Mouse (Mus musculus): ENCODE measurements around the gene Cacnb1.

Gene Cacnb1

DNA sequence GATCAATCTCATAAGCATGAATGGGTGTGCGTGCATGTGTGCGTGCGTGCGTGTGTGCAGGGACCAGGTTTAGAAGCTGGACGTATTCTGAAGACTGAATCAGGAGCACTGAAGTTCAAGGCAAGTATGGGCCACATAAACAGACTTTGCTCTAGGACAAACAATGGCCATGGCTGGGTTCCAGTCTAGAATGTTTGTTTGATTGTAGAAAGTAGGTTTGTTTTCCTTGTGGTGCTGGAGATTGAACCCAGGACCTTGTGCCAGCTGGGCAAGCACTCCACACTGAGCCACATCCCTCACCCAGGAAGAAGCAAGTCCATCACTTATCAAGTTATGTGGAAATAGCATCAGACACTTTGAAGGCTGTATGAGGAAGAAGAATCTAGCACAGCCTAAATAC, 6.7 kb downstream of the Cacnb1 start:
- no peak for DNase-seq (ENCODE audit: extremely low spot score, low read depth, low spot score)

DNA sequence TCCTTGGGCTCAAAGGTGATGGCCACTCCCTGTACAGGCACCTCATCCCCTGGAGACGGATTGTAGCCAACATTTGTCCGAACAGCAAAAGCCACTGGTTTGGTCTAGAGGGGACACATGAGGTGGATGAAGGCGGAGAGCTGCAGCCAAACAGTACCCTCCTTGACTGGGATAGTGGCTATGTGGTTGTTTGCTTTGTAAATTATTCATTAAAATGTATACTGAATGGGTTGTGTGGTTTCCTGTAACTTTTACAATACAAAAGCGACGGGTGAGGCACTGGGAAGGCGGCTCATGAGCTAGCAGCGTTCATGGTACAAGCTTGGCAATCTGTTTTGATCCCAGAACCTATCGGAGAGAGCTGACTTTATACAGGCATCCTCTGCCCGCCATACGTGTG, 10.0 kb downstream of the Cacnb1 start:
- no peak for DNase-seq (ENCODE audit: extremely low spot score, low read depth, low spot score)

DNA sequence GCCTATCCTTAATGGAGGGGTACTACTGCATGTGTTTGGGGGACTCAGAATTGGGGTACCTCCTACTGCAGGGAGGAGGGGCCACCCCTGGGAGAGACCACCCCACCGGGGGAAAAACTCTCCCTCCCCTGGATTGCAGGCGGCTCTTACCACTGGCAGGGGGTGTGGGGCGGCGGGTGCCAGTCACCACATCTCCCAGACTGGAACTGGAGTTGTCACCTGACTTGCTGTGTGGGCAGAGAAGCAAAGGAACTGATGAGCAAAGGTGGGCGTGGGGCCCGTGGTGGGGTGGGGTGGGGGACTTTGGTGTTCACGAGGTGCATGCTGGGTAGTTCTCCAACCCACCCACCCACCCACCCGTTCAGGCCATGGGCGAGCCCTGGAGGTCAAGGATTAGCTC, 11.1 kb downstream of the Cacnb1 start:
- no peak for DNase-seq (ENCODE audit: extremely low spot score, low read depth, low spot score)

DNA sequence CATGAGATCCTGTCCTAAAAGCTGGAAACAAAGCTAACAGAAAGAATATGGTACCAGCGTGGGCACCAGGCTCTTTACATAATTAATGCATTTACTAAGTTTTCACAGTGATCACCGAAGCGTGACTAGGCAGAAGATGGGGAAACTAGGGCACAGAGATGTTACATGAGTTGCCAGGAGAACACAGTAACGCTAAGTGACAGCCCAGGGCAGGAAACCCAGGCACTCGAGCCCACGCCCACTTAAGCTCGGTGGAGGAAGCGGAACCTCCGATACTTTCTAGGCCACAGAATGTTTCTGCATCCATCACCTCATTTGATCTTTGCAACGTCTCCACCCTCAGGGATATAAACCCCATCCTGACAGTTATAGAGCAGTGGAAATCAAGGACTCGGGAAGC, 14.7 kb downstream of the Cacnb1 start:
- no peak for DNase-seq (ENCODE audit: extremely low spot score, low read depth, low spot score)

DNA sequence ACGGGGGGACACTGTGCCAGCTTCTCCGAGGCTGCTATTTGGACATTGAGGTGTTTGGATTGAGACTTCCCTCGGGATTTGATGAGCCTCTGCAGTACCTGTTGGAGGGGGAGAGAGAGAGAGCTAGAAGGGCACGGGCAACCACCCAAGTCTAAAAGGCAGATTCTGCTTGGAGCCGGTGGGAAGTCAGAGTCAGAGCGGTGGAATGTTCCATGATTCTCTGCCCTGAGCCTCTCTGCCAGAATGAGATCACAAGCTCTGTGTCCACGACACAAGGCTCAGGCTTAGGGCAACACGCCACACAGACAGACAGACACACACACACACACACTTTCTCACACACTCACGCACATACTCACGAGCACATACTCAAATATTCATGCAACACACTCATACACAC, 17.1 kb downstream of the Cacnb1 start:
- DNase-seq (ENCODE audit: extremely low spot score, low read depth, low spot score), result no peak

DNA sequence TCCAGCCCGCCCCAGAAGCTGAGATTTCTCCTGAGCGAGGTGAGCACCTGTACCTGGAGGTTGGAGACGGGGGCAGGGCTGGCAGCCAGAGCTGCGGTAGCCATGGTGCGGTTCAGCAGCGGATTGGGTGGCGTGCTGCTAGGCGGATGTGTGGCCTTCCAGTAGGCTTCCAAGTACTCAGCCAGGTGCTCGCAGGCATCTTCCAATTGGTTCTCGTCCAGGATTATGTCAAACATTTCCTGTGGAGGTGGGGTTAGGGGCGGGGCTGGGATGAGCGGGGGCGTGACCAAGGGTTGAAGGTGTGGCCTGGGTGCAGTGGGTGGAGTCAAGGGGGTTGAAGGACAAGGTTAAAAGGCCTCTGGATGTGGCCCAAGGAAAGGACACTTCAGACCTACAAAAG, 17.8 kb downstream of the Cacnb1 start:
- DNase-seq (ENCODE audit: extremely low spot score, low read depth, low spot score), result no peak

DNA sequence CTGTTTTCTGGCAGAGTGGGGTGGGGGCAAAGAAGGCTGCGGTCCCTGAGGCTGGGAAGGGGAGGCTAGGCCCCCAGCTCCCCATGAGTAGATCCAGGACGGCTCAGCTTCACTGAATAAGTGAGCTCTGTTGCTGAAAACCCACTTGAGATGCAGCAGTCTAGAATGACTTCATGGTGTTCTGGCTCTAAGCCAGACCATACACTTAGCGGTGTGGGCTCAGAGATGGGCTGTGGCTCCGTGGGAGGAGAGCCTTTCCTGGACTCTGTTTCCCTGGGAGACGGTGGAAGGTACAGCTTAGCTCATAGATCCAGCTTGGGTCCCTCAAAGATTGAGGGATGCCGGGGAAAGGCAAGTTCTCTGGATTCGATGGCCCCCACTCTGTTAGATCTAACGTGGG, 18.7 kb downstream of the Cacnb1 start:
- DNase-seq (ENCODE audit: extremely low spot score, low read depth, low spot score), result no peak

DNA sequence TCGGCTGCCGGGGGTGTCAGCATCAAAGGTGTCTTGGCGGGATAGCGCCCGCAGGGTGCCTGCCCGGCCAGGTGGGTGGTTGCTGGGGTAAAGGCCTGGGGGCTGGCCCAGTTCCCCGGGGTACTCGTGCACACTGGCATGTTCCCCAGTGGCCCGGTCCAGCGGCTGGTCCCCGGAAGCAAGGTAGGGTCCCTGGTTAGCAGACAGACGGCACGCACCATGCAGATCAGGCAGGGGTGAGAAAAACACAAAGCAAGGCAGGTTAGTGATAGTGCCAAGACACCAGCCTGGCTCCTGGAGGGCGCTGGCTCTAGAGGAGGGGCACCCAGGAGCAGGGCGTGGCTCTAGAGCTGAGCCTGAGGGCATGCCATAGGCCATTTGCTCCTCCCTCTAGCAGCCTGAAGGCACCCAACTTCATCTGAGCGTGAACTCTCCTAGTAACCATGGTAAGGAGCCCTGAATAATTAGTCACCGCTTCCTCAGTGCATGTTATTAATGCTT, 19.6 kb downstream of the Cacnb1 start:
- DNase-seq (ENCODE audit: extremely low spot score, low read depth, low spot score), result no peak

DNA sequence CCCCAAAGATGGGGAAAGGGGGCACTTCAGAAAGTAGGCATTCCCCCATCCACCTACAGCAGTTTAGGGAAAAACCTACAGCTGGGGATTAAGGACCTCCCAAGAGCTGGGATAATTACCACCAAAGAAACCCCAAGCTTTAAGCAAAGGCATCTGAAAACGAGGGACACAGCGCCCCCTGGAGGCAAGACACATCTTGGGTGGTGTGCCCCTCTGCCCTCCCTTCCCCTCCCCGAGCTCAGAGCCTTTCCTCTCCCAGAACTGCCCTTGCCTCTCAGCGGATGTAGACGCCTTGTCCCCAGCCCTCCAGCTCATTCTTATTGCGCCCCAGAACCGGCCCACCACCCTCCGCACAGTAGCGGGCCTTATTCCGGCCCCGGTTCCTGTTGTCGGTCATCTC, 20.2 kb downstream of the Cacnb1 start:
- peak; percentile 81 for DNase-seq (ENCODE audit: extremely low spot score, low read depth, low spot score)

DNA sequence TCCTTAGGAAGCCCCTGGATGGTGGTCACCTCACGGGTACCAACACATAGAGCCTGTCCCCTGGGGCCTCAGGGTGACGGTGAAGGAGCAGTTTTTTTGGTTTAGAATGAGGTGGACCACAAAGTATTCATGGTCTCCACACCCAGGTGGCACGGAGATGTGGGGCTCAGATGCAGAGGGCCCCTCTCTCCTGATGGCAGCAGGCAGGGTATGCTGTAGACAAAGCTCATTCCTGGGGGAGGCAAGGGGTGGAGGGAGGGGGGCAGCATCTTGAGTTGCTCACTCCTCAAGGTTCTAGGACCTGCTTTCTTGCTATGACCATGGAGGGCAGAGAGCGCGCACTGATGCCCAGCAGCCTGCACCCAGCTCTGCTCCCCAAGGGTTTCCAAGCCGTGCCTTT, 20.8 kb downstream of the Cacnb1 start:
- no peak for DNase-seq (ENCODE audit: extremely low spot score, low read depth, low spot score)

DNA sequence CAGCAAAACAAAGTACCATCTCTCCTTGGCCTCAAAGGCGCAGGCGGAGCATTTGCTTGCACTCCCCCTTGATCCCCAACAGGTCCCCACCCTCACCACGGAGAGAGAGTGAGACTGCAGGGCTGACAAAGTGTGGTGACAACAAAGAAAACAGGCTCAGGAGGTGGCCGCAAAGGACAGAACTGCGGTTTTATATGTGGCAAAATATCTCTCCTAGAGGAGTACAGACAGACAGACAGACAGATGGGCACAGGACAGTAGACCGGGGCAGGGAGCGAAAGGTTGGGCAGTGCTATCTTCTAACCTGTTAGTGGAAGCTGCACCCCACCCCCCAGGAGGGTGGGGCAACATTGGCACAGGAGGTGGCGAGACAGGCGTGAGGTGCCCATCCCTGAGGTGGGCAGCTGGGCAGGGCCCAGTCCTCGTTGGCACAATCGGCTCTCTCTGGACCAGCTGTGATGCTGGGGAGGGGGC, 21.4 kb downstream of the Cacnb1 start:
- no peak for DNase-seq (ENCODE audit: extremely low spot score, low read depth, low spot score)

DNA sequence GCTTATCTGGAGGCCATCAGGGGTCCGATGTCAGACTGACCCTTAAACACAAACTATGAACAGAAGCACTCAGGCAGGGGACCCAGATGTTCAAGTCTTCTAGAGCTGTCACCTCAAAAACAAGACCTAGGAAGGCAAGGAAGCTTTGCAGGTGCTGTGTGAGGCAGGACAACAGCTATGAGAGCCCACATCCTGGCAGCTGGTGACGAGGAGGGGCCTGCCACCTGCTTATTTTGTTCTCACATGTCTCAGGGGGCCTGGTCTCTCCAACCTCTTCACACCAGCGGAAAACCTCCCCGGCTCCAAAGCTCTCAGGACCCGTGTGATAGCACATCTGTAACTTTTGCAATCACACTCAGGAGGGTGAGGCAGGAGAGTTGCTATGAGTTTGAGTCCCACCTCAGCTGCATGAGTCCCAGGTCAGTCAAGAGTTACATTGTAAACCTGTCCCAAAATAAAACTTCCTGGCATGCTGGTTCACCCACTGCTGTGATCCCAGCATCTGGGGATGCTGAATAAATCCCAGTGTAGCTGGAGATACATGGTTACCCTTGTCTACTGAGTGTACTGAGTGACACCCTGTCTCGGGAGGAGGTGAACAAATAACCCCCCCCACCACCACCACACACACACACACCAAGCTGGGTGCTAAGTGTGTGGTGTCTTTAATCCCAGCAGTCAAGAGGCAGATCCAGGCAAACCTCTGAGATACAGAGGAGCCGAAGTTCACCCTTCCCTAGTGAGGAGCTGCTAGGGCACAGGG, 22.3 kb downstream of the Cacnb1 start:
- no peak for DNase-seq (ENCODE audit: extremely low spot score, low read depth, low spot score)

DNA sequence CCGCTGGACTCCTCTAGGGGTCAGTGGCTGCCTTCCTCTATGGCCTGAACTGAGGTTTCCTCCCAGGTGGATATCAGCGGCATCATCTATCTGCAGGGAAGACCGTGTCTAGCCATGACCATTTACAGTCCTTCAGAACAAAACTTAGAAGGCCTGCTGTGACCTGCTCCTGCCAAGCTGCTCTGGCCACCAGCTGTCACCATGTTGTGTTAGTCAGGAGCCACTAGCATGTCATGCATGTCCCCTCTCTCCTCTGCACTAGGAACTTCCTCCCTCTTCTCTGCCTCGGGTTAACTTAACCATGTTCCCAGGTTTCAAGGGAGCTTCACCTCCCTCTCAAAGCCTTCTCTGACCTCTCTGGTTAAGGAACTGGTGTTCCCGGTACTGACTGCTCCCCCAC, 23.1 kb downstream of the Cacnb1 start:
- no peak for DNase-seq (ENCODE audit: extremely low spot score, low read depth, low spot score)

DNA sequence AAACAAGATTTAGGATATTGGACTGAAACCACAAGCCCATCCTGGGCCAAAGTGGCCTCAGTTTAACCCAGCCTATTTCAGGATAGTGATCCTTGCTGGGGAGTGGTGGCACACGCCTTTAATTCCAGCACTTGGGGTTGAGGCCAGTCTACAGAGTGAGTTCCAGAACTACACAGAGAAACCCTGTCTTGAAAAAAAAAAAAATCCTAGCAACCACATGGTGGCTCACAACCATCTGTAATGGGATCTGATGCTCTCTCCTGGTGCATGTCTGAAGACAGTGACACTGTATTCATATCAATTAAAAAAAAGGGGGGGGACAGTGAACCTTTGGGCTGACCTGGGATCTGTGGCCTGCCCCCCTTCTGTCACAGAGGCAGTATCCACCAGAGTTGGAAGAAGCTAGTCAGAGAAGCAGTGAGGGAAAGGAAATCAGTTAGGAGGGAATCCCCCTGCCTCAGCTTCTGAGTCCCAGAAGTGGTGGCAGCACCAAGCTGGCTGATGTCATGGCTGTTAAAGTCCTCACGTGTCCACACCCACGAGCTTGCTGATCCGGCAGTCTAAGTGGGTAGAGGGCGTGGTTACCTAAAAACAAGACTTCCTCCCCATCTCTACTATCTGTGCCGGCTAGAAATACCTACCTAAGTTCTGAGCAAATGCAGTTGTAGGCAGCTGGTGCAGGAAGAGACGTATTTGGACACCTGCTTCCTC, 23.8 kb downstream of the Cacnb1 start:
- DNase-seq (ENCODE audit: extremely low spot score, low read depth, low spot score), result no peak

DNA sequence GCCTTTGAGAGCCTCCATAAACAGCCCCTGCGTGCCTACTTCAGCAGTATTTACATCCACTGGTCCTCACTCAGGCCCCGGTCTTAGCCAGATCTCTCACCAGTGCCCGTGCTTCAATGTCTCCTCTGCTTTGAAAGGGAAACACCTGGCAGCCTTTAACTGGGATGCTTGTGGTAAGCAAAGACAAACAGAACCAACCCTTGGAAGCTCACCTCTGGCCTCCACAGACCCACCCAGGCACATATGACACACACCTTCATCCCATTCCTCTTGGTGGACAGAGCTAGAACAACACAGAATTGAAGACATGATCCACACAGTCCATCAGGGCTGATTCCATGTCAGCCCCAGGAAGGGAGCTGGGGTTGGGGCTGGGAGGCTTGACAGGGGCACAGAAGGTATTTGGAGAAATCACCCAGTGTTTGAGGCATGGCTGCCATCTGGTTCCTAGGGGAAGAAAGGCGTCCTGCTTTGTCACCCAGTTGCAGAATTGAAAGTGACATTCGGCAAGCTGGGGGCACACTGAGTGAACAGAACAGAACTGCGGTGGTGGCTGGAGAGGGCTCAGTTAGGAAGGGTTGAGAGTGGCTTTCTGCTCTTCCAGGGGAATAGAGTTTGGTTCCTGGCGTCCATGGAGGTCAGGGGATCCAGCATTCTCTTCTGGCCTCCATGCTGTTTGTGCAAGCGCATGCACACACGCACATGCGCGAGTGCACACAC, 24.6 kb downstream of the Cacnb1 start:
- DNase-seq (ENCODE audit: extremely low spot score, low read depth, low spot score), result no peak

DNA sequence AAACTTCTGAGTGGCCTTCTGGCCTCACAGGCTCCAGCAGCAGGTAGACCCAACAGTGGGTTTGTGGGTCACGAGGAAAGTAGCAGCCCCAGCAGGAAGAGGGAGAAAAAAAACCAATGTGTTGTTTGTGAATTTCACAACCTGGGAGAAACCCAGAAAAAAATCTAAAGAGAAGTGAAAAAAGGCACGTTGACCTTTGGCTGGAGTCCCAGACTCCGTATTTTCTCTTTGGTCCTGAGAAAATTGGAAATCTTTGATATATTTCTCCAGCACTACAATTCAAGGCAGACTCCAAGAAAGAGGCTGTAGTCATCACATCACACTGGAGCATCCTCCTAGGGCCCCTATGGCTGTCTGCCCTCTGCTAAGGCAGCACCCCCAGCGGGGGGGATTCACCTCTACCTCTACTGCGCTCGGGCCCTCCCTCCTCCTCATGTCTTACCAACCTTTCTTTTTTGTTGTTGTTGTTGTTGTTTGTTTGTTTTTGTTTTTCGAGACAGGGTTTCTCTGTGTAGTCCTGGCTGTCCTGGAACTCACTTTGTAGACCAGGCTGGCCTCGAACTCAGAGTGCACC, 25.4 kb downstream of the Cacnb1 start:
- no peak for DNase-seq (ENCODE audit: extremely low spot score, low read depth, low spot score)

DNA sequence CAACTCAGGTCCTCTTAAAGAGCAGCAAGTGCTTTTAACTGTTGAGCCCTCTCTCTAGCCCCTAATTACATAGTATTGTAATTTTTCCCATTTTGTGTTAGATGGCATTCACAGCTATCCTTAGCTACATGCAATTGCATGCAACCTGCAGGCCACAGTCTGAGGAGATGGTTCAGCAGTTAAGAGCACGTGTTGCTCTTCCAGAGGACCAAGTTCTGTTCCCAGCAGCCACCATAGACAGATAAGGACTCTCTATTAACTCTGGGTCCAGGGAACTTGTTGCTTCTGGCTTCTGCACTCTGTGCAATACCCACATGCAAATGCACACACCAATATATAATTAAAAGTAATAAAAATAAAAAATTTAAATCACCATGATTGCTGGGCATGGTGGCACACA, 26.1 kb downstream of the Cacnb1 start:
- no peak for DNase-seq (ENCODE audit: extremely low spot score, low read depth, low spot score)

DNA sequence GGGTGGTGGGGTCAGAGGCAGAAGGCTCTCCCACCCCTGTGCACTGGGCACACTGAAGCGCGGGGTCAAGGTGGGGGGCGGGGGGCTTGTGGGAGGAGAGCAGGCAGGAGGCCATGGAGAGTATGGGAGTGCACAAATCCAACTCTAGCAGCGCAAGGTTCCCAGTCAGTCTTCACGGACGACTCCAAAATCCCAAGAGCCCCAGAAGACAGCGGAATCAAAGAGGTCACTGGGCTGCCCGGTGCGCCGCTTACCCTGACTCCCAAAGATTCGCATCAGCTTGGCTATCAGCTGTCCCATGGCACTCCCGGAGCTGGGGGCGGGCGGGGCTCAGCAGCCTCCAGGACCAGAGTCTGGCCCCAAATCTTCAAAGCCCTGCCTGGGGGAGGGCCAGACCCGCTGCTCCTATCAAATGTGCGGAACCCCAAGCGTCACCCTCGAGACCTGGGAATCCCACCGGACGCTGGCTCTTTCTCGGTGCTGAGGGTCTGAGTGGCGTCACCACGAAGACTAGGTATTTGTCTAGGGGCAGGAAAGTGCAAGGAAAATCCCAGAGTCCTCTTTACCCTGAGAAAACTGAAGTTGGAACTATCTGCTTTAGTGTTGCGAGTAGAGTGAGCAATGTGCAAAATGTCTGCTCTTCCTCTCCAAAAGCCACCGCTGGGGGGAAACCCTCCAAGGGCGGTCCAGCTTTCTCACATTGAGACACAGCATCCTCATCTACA, 27.1 kb downstream of the Cacnb1 start, which contains the start of gene Arl5c:
Gene Arl5c (minus strand): TSS at position 618 of the 725 bp plus-strand sequence.
- DNase-seq (ENCODE audit: extremely low spot score, low read depth, low spot score), result no peak

DNA sequence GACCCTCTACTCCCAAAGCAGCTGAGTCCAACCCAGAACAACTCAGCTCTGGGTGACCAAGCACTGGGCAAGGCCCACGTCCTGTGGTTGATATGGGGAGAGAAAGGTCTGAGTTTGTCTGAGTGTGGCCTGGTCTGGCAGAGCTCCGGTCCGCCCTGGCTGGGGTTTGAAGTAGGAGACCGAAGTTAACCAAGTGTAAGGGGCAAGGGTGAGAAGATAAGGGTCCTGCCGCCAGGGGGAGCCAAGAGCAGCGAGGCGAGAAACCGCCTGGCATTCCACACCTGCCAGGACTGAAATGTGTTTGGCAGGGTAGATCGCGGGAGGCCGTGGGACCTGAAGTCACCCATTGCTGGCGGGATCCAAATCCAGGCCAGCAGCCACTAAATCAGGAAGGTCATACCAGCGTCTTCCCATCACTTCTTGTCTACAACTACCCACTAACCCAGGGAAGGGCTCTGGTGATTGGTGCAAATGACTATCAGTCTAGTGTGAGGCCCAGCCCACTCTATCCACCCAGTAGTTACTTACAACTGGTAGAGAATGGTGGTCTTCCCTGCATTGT, 28.2 kb downstream of the Cacnb1 start:
- DNase-seq (ENCODE audit: extremely low spot score, low read depth, low spot score), result no peak

DNA sequence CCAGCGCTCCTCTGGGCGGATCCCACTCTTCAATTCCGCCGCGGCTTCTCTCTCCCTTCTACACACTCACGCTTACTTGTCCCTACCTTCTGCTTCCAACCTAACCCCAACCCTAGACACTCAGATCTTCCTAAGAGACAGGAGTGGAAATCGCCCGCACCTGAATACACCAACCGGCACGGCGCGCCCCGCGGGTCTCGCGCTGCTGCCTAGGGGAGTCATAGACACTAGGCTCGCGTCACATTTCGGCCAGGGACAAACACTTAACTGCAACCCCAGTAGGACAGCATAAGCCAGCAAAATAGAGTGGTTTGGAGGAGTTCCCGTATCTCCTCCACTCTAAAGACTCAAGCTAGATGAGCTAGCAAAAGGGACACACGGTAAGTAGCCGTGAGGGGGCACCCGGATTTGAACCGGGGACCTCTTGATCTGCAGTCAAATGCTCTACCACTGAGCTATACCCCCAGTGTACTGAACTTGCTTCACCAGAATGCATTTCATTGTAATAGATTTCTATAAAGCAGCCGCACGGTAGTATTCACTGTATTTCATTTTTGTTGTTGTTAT, 34.2 kb downstream of the Cacnb1 start:
- peak; percentile 93 for DNase-seq (ENCODE audit: extremely low spot score, low read depth, low spot score)
